Mouse (Mus musculus) G1E (cell line): Measurements from ENCODE around the gene Vps4b.

ENCODE experiments used
- CTCF ChIP-seq: IDR thresholded peaks from 2 replicates; pipeline ENCODE4 v1.5.1; 2012; ENCODE audit warnings: low read depth, low read length, inconsistent platforms, mixed read lengths
- GATA1 ChIP-seq: IDR thresholded peaks from 2 replicates; pipeline ENCODE4 v1.6.1; 2012; ENCODE audit warnings: borderline replicate concordance, low read length, inconsistent platforms, mixed read lengths
- GATA2 ChIP-seq: IDR thresholded peaks from 2 replicates; pipeline ENCODE4 v1.6.1; 2012; ENCODE audit warnings: low read depth, low read length, inconsistent platforms, borderline replicate concordance
- TAL1 ChIP-seq: conservative IDR thresholded peaks from 2 replicates; pipeline ENCODE4 v1.6.1; 2012; ENCODE audit warnings: low read depth, low read length, inconsistent platforms, mixed read lengths

DNA sequence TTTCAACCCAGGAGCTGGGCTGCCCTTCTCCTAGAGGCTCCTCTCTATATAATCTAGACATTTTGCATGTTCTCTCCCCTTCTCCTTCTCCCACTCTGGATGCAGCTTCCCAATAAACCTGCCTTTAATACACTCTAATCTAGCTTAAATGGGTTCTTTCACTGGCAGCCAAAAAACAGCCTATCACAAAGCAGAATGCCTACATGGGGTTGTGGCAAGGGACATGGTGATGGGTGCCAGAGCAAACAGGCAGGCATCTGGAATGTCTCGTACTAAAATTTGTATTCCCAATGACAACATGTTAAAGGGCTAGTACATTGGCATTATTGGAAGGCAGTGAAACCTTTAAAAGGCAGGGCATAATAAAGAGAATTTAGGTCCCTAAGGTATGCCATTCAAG is 45.9 kb downstream of the Vps4b start:
- TF ChIP-seq TAL1 (no peak), CTCF (no peak), GATA2 (no peak), GATA1 (no peak)
